Mouse (Mus musculus) heart, adult 8-10 months (tissue): ENCODE measurements around the gene Asap2. TPM values are rescaled to one million over a fixed set of nuclear protein-coding genes. Genes with fewer than 3 reads are reported as not detected.

Source experiments
- DNase-seq: peaks from one replicate; pipeline ENCODE4 v3.0.0; 2022; ENCODE audit warnings: low spot score
- total RNA-seq, 4 experiments: library from RNA; stranded (reverse); gene quantifications; 2 replicates each; pipeline ENCODE4 v1.2.4; 2022

The Asap2 gene
- total RNA-seq, 4 experiments from 2014 or later, result 9.0 to 10.3 (median 10.0) TPM

DNA sequence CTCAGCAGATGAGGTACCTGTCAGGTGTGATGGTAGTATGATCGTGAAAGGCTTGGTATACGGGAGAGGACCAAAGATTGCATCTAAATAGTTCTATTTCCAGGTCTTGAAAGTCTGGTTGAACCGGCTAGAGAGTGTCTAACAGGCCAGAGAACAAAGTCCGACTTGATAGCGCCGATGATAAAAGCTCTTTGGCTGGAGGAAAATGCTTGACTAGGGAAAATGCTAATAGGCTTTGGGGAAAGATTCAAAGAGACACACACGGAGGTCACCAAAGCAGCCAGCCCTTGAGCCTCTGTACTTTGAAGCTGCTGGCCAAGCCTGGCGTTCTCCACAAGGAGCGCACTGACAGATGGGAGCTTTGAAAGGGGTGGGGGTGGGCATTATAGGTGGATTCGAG lies 219.0 kb downstream of the Asap2 start:
- no peak for DNase-seq

DNA sequence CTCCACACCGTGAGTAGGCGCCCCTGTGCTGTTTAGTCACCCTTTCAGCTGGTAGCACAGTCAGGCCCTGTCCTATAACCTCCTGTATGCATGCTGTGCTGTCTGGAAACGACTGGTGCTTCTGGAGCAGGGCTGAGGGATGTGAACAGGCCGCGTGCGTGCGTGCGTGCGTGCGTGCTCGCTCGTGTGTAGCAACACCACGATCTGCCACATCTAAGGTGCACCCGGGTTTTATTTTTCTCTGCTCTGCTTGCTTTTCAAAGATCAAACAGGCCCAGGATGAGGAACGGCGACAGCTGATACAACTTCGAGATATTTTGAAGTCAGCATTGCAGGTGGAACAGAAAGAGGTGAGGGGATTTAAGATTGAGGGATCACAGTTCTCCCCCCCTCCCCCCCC lies 222.6 kb downstream of the Asap2 start:
- DNase-seq, result no peak

GRCm38 (mm10) chr12:21214551-21215165 lies 224.4 kb downstream of the Asap2 start:
- DNase-seq, result no peak

DNA sequence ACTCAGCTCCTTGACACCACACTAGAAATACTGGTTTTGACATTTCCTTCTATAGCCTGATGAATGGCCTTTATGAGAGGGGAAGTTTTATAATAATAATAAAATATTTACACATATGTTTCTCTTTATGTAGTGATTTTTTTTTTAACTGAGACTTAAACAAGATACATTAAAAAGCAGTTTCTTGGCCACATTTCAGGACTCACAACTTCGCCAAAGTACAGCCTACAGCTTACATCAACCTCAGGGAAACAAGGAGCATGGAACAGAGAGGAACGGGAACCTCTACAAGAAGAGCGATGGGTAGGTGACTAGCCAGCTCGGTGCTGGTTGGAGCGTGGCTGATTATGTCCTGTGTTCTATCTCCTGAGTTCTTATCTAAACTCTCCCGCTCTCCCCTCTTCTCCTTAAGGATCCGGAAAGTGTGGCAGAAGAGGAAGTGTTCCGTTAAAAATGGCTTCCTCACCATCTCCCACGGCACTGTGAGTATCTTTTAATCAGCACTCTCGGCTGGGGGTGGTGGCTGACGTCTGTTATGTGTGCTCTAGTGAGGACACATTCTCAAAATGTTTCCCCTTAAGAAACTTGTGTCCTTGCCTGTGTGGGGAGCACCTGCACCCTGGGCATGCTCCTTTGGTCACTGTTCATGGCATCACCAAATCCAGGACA lies 227.7 kb downstream of the Asap2 start:
- DNase-seq, result no peak

DNA sequence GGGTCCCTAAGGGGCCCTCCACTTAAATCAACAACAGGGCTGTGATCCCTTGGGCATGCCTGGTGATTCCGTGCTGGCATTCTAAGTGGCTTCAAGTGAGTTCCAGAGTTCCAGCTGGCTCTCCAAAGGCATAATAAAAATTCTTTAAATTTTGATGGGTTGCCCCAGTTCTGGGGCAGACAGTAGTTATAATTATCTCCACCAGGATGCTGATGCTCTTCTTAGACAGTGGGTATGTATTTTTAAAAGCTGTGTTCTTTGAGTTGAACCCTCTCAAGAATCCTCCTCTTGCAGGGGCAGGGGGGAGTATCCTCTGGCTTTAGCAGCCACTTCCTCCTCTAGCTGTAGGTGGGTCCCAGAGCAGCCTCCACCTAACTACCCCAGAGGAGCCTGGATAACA lies 230.3 kb downstream of the Asap2 start:
- no peak for DNase-seq

- no peak for DNase-seq
Observed at GRCm38 (mm10) chr12:21223923-21224322, 233.7 kb downstream of the Asap2 start.

GRCm38 (mm10) chr12:21225358-21225757 lies 235.1 kb downstream of the Asap2 start:
- no peak for DNase-seq

DNA sequence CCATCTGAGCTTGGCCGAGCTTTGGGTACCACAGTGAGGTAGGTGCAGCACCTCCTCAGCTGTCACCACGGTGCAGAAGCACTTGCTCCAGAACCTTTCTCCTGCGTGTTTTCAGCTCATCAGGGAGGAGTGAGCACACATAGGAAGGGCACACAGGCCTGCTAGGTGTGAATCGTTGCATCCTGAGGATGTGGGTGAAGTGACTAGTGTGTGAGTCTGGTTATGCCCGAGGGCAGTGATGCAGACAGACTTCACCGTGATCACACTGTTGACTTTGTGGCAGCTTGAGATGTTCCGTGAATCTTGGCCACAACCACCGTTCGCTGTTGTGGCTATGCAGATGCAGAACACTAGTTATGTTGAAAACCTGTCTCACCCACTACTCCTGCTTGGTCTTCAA lies 236.1 kb downstream of the Asap2 start:
- no peak for DNase-seq

- DNase-seq, result peak; percentile 80
Observed at GRCm38 (mm10) chr12:21227076-21227980, 237.1 kb downstream of the Asap2 start.

GRCm38 (mm10) chr12:21228650-21229049 lies 238.4 kb downstream of the Asap2 start:
- DNase-seq, result no peak

DNA sequence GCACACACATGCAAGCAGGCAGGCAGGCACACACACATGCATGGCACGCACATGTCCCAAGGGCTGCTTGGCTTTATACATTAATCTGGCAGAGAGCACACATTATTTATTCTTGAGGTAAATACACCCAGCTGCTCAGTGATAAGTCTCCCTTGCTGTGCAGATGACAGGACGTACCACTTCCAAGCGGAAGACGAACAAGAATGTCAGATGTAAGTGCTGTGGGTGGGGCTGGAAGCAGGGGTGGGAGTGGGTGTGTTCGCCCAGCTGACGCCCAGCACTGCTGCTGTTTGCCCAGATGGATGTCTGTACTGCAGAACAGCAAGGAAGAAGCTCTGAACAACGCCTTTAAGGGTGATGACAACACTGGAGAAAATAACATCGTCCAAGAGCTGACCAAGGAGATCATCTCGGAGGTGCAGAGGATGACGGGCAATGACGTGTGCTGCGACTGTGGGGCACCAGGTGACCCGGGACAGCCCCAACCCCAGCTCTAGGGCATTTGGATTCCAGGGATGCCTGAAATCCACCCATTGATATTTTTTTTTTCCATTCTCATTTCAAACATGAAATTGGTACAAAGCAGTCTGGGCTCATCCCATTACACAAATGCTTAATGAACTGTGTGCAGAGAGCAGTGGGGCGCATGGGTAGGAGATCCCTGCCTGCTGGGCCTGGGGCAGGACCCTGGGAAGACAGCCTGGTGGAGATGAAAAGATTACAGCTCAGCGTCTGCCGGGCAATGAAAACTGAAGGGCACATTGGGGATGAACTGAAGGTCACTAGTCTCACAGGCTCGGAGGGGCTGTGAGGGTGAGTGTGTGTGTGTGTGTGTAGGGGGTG lies 239.0 kb downstream of the Asap2 start:
- no peak for DNase-seq

- no peak for DNase-seq
Observed at GRCm38 (mm10) chr12:21233727-21234126, 243.5 kb downstream of the Asap2 start.

DNA sequence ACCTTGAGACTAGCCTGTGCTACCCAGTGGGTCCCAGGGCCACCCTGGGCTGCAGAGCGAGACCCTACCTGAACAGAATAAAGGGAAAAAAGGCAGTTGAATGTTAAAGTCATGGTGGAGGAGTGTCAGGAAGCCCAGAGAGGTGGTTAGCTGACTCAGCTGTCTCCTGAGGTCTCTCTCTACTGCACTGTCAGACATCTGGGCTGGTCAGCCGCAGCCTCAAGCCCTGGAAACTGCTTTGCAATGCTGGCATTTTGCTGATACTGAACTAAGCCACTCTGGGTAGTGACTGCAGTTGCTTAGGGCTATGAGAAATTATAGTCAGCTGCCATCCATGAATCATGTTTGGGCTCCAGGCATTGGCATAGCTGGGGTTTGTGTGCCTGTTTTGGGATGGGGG lies 244.3 kb downstream of the Asap2 start:
- DNase-seq, result no peak

DNA sequence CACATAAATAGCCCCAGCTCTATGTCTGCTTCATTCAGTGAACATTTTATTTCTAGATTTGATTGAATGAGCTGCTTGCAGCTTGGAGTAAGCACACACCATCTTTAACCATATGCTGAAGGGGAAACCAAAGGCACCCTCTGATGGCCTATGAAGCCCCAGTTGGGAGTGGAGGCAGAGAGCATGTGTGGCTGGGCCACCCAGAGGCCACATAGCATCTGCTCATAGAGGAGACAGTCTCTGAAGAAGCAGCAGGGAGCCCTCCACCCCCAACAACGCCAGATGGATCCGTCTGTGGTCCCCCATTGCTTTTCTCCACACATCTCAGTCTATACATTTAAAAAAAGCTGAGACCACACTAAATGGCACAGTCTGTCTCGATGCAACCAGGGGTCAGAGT lies 251.7 kb downstream of the Asap2 start:
- no peak for DNase-seq

DNA sequence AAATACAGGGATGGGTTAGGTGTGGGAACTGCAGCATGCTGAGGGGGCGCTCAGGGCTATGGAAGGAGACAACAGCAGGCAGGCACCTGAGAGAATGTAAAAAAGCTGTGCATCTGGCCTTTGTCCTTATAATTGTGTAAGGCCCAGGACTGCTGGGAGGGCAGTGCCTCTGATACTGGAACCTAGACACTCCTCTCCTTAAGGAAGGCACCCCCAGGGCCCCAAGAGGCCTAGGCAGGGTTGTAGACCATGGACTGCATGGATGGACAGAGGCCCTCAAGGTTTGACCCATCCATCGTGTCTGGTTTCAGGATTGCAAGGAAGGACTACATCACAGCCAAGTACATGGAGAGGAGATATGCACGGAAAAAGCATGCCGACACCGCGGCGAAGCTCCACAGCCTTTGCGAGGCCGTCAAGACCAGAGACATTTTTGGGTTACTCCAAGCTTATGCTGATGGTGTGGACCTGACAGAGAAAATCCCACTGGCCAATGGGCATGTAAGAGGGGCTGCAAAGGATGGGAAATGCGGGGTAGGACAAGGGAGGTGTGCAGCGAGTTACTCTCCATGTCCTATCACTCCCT lies 254.2 kb downstream of the Asap2 start:
- DNase-seq, result no peak

DNA sequence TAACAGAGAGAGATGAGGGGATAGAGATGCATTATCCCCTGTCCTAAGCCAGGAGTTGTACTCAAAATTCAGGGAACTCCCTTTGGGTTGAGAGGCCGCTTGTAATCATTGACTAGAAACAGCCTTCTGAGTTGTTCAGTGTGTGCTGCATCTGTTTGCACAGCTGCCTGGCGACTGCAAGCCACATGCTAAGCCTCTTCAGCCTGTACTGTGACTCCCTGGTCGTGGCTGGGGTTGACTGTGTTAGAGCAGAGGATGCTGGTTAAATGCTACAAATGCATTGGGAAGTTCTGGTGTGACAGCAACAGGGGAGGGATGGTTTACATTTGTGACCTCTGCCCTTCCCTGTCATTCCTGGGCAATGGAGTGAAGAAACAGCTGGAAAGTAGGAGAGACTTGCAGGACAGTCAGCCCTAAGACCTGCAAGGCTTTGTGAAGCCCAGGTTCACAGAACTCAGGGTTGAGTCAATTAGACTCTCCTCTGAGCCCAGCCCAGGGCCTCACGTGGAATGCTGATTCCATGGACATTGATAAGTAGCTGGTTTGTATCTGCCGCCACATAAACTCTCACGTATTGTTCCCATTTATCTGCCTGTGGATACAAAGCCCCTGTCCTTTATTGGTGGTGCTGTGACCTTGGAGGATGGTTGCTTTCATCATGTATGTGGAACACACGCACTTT lies 257.6 kb downstream of the Asap2 start:
- no peak for DNase-seq

DNA sequence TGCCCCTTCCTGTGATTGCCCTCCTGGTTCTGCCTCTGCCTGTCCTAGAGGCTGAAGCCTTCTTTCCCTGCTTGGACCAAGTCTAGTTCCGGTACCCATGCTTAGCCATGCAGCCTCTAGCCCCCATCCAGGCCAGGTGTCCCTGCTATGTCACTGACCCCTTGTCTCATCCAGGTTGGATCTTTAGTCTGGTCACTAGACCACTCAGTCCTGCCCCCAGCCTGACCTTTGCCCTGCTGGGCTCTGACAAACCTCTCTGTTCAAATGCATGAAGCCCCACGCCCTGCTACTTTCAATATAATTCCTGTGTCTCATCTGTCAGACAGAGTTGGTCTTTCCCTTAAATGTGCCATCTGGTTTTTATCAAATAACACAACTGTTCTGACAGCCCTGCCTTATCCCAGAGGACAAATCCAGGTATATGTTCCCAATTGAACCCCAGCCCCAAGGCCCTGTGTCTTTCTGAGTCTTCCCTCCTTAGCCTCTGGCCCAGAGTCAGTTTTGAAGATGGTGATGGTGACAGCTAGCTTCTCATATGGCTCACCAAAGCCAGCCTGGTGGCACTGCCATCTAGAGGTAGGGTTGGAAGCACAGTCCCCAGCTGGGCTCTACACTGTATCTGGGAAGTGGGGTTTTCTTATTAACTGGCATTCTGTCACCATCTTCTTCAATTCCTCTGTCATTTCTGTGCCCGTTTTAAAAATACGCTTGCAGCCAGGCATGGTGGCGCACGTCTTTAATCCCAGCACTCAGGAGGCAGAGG lies 270.4 kb downstream of the Asap2 start:
- no peak for DNase-seq

DNA sequence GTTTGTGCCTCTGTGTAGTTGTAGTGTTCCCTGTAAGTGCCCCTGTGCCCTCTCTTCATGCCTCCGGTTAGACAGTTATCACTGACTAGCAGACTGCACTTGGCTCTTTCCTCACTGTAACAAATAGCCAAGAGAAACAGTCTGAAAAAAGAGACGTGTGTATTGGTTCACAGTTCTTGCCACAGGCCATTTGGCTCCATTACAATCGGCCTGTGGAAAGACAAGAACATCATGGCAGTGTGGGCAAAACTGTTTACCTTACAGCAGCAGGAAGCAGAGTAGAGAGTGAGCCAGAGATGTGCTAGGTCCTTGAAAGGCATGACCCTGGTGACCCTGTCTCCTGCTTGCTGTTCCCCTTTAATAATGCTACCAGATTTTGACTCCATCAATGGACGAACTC lies 271.3 kb downstream of the Asap2 start:
- peak; percentile 7 for DNase-seq

- no peak for DNase-seq
Observed at GRCm38 (mm10) chr12:21263256-21263655, 273.0 kb downstream of the Asap2 start.

- peak; percentile 85 for DNase-seq
Observed at GRCm38 (mm10) chr12:21264241-21264640, 274.0 kb downstream of the Asap2 start.
